Mouse (Mus musculus) splenic B cell, adult 2 months (primary cell): ENCODE results near the gene Psmg3.

Source experiments
- DNase-seq: peaks from one replicate; pipeline ENCODE4 v3.0.0-alpha.2; 2011; ENCODE audit warnings: low read depth, low spot score
- H3K27me3 ChIP-seq: 2 replicates; pipeline ENCODE4 v1.6.1; 2012; ENCODE audit warnings: mild to moderate bottlenecking, low read length, moderate library complexity, mixed read lengths; ENCODE audit not compliant: control insufficient read depth, poor library complexity, insufficient read depth, severe bottlenecking
- H3K36me3 ChIP-seq: 2 replicates; pipeline ENCODE4 v1.6.1; 2012; ENCODE audit warnings: mild to moderate bottlenecking, low read length, moderate library complexity, mixed read lengths; ENCODE audit not compliant: control insufficient read depth, poor library complexity, insufficient read depth, severe bottlenecking

The Psmg3 gene

DNA sequence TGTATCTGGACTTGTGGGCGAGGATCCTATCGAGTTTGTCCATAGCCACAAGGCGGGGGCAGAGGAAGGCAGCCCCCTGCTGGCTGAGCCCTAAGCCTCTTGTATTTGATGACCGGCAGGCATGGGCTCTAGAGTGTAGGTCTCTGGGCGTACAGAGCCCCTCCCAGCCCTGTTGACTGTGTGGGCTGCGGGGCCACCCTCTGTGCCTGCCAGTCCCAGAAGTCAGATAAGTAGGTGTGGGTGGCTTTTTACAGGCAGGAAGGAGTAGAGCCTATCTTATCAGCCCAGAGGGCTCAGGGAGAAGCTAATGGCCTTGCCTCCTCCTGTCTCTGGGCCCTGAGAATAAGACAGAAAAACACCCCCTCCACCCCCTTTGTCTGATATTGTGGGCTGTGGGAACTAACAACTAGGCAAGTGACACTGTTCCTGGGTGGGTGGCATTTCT, 22.6 kb downstream of the Psmg3 start:
- Histone ChIP-seq H3K27me3 (no peaks in the 10 kb centered on the region), H3K36me3 (peaks cover 9% of the 10 kb centered on the region)
- no peak for DNase-seq

- Histone ChIP-seq H3K27me3 (no peaks in the 10 kb centered on the region), H3K36me3 (peaks cover 9% of the 10 kb centered on the region)
- DNase-seq: peak; percentile 61
These were observed 23.0 kb downstream of the Psmg3 start for GRCm38 (mm10) chr5:139803601-139804102.

DNA sequence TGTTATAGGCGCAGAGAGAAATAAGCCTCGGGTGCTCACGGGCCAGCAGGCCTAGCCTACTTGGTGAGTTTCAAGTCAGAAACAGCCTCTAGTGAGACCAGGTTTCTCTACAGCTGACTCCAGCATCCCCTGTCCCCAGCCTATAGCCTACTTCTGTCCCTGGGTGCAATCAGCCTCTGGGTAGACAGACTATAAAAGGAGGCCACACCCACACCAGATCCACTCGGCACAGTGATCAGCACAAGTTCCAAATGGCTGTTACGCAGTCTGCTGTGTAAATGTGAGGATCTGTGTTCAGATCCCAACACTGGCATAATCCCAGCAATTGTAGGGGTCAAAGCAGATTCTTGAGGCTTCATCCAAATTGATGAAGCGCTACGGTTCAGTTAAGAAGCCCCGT, 23.5 kb downstream of the Psmg3 start:
- DNase-seq: no peak
- no peaks in the 10 kb centered on the region for H3K27me3 ChIP-seq
- peaks cover 9% of the 10 kb centered on the region for H3K36me3 ChIP-seq

DNA sequence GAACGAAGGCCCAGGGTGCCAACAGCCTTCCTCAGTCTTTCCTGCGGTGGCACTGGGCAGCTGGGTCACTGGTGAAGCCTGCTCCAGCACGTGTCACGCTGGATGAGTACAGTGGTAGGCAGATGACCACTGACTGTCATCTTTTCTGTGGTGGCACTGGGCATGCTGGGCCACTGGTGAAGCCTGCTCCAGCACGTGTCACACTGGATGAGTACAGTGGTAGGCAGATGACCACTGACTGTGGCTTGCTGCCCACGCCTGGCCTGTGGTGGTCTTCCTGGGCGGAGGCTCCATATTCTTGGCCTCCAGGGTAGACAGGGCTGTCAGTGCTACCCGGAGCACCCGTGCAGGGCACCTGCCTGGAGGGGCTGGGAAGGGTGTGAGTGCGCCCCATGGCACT, 24.8 kb downstream of the Psmg3 start:
- no peak for DNase-seq
- no peaks in the 10 kb centered on the region for H3K27me3 ChIP-seq
- peaks cover 9% of the 10 kb centered on the region for H3K36me3 ChIP-seq

GRCm38 (mm10) chr5:139801231-139801630, 25.5 kb downstream of the Psmg3 start:
- no peak for DNase-seq
- Histone ChIP-seq H3K27me3 (no peaks in the 10 kb centered on the region), H3K36me3 (peaks cover 9% of the 10 kb centered on the region)

GRCm38 (mm10) chr5:139799801-139800590, 26.7 kb downstream of the Psmg3 start:
- Histone ChIP-seq H3K36me3 (peaks cover 9% of the 10 kb centered on the region), H3K27me3 (no peaks in the 10 kb centered on the region)
- DNase-seq: no peak

DNA sequence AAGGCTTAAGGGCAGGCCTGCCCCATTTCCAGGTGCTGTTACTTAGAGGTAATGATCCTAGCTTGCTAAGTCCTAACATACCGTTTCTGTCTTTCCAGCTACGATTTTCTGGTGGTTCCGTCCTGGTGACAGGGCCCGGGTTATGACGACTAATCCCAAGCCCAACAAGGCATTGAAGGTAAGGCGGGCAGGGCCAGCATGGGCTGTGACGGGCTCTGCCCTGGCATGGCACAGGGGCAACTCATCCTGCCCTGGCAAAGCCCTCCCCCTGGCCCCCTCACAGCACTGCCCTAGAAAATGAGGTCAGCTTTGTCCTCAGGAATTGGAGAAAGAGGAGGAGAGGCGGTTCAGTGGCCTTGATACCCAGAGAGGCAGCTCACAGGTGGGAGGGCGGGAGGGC, 27.6 kb downstream of the Psmg3 start:
- no peak for DNase-seq
- Histone ChIP-seq H3K36me3 (peaks cover 9% of the 10 kb centered on the region), H3K27me3 (no peaks in the 10 kb centered on the region)

GRCm38 (mm10) chr5:139798168-139798900, 28.4 kb downstream of the Psmg3 start:
- no peak for DNase-seq
- Histone ChIP-seq H3K36me3 (peaks cover 9% of the 10 kb centered on the region), H3K27me3 (no peaks in the 10 kb centered on the region)

DNA sequence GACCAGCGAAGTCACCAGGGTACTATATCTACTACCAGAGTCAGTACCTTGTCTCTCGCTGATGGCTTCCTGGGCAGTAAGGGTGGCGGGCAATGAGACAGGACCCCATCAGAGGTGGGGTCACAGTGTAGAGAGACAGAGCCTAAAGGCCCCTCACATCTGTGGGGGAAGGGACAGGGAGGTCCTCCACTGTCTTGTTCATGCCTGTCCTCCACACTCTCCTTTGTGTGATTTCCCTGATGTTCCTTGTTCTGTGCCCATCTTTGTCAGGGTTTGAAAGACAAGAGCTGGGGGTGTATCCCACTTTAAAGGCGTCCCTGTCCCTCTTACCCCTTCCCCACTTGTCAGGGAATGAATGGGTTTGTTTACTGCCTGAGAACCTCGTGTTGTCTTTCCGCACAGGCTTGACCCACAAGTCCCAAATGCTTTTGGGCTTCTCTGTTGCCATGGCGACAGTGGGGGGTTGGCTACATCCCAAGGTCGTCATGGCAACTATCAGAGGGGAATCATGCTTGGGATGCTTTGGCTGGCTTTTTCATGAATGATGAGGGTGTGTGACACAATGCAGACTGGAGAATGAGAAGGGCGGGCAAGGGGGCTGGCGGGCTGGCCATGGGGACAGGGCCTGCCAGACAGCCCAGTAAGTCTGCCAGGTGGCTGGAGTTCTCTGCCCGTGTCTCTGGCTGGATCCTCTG, 29.1 kb downstream of the Psmg3 start:
- peaks cover 9% of the 10 kb centered on the region for H3K36me3 ChIP-seq
- no peak for DNase-seq
- no peaks in the 10 kb centered on the region for H3K27me3 ChIP-seq

- Histone ChIP-seq H3K27me3 (no peaks in the 10 kb centered on the region), H3K36me3 (peaks cover 9% of the 10 kb centered on the region)
- DNase-seq: no peak
These were observed 29.8 kb downstream of the Psmg3 start for GRCm38 (mm10) chr5:139796900-139797299.

DNA sequence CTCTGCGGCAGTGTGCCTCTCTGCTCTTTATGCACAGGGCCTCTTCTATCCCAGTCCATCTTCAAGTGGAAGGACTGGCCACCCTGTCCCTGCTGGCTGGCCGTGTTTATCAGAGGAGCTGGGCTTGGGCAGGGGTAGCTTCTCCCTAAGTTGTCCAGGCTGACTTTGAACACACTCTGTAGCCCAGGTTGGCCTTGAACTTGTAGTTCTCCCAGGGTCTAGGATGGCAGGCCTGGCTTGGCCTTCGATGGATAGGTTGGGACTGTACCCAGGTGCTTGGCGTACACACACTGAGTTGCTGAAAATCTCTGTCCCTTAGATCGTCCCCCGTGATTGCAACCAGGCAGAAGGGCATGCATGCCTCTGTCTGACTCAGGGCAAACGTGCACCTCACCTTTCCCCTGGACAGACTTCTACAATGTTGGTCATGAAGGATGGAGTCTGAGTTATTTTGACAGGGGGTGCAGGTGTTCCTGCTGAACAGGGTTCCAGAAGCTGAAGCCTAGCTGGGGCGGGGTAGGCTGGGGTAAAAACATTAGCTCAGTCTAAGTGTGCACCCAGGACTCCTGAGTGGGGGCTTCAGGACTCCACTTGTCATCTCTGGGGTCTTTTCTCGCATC, 30.6 kb downstream of the Psmg3 start:
- Histone ChIP-seq H3K36me3 (peaks cover 7% of the 10 kb centered on the region), H3K27me3 (no peaks in the 10 kb centered on the region)
- DNase-seq: no peak

DNA sequence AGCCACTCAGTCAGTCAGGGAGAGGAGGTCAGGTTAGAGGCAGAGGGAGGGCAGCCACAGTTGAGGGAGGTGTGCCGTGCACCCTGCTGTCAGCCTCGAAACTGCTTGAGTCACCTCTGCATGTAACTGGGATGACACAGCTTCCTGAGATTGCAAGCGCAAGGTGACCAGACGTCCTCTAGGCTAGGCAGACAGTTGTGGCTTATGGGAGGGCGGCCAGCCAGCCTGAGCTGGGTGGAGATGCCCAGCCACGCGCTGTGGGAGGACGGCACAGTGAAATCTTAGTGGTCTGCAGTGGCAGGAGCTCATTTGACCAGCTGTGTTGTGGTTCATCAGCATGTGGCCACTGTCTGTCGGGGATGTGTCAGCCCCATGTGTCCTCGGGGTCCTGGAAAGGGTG, 31.7 kb downstream of the Psmg3 start:
- Histone ChIP-seq H3K27me3 (no peaks in the 10 kb centered on the region), H3K36me3 (0 out of 2 replicates have a peak, but pooled peaks cover 2% of the 10 kb centered on the region)
- DNase-seq: no peak

- Histone ChIP-seq H3K36me3 (no peaks in the 10 kb centered on the region), H3K27me3 (no peaks in the 10 kb centered on the region)
- no peak for DNase-seq
These were observed 32.5 kb downstream of the Psmg3 start for GRCm38 (mm10) chr5:139794137-139794536.

- peak; percentile 54 for DNase-seq
- Histone ChIP-seq H3K36me3 (no peaks in the 10 kb centered on the region), H3K27me3 (no peaks in the 10 kb centered on the region)
These were observed 33.2 kb downstream of the Psmg3 start for GRCm38 (mm10) chr5:139793338-139794089.
